Mouse (Mus musculus) ovary, postnatal 36 days (tissue): Measurements from ENCODE around the gene Hes2.

Experiments
- DNase-seq: peaks from one replicate; pipeline ENCODE4 v3.0.0; 2022; ENCODE audit warnings: low spot score, mixed read lengths

Hes2 gene

GRCm38 (mm10) chr4:152186205-152187082 is 27.8 kb downstream of the Hes2 start:
- no peak for DNase-seq

GRCm38 (mm10) chr4:152187142-152187541 is 28.5 kb downstream of the Hes2 start:
- DNase-seq = no peak

GRCm38 (mm10) chr4:152188651-152189050 is 30.0 kb downstream of the Hes2 start:
- no peak for DNase-seq

- DNase-seq = no peak
Observed at GRCm38 (mm10) chr4:152189071-152189470, 30.4 kb downstream of the Hes2 start.

- DNase-seq = no peak
Observed at GRCm38 (mm10) chr4:152189691-152190090, 31.0 kb downstream of the Hes2 start.

- DNase-seq = no peak
Observed at GRCm38 (mm10) chr4:152190096-152190653, 31.5 kb downstream of the Hes2 start.

- no peak for DNase-seq
Observed at GRCm38 (mm10) chr4:152190701-152191100, 32.0 kb downstream of the Hes2 start.

- DNase-seq = no peak
Observed at GRCm38 (mm10) chr4:152192569-152192968, 33.9 kb downstream of the Hes2 start.

GRCm38 (mm10) chr4:152194476-152195175 is 36.0 kb downstream of the Hes2 start:
- DNase-seq = no peak

GRCm38 (mm10) chr4:152196276-152196675 is 37.6 kb downstream of the Hes2 start:
- no peak for DNase-seq

- no peak for DNase-seq
Observed at GRCm38 (mm10) chr4:152197545-152197944, 38.9 kb downstream of the Hes2 start.

GRCm38 (mm10) chr4:152199617-152200016 is 41.0 kb downstream of the Hes2 start:
- DNase-seq = no peak

- no peak for DNase-seq
Observed at GRCm38 (mm10) chr4:152201492-152201891, 42.8 kb downstream of the Hes2 start.

- no peak for DNase-seq
Observed at GRCm38 (mm10) chr4:152202418-152202817, 43.8 kb downstream of the Hes2 start.

GRCm38 (mm10) chr4:152202905-152203304 is 44.2 kb downstream of the Hes2 start:
- no peak for DNase-seq

- DNase-seq = no peak
Observed at GRCm38 (mm10) chr4:152204663-152205062, 46.0 kb downstream of the Hes2 start.

- DNase-seq = no peak
Observed at GRCm38 (mm10) chr4:152206199-152206598, 47.5 kb downstream of the Hes2 start.

- DNase-seq = no peak
Observed at GRCm38 (mm10) chr4:152209623-152210022, 51.0 kb downstream of the Hes2 start.
